Mouse (Mus musculus) B cell, adult 2 months (primary cell): ENCODE measurements around the gene Ahsg.

Source experiments
- DNase-seq, 2 experiments: peaks; one replicate each; pipeline ENCODE4 v3.0.0; 2022

Ahsg gene

DNA sequence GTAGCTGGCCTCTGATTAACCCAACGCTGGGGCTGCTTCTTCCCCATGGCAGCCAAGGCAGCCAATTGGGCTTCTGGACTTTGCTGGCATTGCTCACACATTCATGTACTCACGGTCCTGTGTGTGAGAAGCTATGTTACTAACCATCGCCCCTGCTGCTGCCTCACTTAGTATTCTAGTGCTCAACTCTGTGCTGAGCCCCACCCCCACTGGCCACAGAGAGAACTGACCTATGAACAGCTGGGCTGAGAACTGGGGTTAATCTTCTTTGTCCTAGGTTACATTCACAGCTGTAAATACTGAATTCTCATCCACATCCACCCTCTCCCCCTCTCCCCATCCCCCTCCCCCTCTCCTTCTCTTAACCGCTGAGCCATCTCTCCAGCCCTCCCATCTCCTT lies 2.2 kb upstream of the Ahsg start:
- no peak for DNase-seq

GRCm38 (mm10) chr16:22889716-22890115 lies 1.4 kb upstream of the Ahsg start:
- DNase-seq = no peak

GRCm38 (mm10) chr16:22891733-22892154 lies 667 bp downstream of the Ahsg start:
- DNase-seq = no peak

DNA sequence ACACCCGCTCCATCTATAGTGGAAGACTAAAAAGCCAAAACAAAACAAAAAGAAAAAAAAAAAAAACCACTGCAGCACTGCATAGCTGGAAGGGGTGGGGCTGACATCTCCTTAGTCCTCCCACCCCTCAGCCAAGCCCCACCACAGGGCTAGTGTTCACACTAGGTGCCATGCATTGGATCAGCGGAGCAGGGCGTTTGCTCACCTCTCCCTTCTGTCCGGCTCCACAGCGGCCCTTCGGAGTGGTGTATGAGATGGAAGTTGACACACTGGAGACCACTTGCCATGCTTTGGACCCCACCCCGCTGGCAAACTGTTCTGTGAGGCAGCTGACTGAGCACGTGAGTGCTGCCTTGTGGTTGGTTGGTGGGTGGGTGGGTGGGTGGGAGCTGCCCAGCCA lies 3.0 kb downstream of the Ahsg start:
- DNase-seq = no peak

- DNase-seq = no peak
These were observed 5.5 kb downstream of the Ahsg start for GRCm38 (mm10) chr16:22896618-22897017.

DNA sequence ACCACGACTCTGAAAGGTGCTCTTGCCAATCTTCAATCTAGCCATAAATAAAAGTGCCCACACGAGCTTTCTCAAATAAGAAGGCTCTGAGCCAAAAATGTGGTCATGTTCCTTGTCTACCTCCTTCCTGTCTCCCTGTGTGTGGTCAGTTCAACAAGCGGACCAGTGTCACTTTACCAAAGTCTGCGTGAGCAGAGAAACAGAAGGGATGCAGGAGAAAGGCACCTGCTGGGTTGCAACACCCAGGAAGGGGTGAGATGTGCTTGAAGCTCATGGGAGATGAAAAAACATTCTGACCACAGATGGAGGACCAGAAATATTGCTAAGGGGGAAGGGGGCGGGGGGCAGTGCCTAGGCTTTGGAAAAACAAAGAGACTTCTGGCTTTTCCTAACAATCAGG lies 8.3 kb downstream of the Ahsg start:
- DNase-seq = no peak

DNA sequence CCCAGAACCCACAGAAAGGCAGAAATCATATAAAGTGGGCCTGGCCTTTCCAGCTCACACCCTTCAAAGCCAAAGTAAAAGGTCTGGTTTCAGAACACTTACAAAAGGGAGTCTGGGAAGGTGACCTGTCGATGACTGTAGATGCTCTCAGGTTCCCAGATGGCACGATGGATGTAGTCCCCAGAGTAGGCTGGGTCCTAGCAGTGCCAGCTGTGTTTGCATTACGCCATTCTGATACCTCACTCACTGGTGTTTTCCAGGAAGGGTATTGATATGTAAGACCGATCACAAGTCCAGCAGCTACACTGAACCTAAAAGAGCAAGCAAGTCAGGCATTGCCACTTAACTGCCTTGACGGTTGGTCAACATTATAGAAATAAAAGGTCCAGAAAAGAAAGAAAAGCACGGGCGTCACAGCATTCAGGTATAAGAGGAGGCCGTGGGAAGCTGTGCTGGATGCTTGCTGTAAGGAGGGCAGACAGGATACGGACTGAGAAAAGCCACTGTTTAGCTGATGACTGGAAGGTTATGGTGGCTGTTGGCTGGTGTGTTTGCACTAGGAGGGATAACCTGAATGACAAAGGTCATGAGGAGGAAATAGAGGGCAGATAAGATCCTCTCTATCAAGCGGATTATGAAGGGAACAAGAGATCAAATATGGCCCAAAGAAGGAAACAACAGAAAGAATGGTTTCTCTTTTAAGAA lies 8.9 kb downstream of the Ahsg start:
- DNase-seq = no peak

GRCm38 (mm10) chr16:22901326-22901725 lies 10.2 kb downstream of the Ahsg start:
- no peak for DNase-seq

DNA sequence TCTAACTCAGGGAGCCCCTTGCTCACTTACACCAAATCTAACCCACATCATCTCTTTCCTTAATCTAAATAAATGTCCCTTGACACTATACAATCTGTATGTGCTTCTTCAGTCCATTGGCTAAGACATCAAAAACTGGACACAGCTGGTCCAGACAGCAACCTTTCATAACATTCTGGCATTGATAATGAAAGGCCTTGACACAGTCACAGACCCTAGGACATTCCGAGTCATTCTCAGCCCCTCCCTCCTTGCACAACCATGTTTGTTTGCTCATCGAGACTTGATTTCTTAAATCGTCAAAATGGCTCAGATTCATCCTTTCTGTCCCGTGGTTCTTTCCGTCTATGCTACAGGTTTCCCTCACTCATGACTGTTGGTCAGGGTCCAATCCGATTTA lies 18.2 kb downstream of the Ahsg start:
- no peak for DNase-seq

GRCm38 (mm10) chr16:22911986-22912385 lies 20.9 kb downstream of the Ahsg start:
- DNase-seq = no peak

DNA sequence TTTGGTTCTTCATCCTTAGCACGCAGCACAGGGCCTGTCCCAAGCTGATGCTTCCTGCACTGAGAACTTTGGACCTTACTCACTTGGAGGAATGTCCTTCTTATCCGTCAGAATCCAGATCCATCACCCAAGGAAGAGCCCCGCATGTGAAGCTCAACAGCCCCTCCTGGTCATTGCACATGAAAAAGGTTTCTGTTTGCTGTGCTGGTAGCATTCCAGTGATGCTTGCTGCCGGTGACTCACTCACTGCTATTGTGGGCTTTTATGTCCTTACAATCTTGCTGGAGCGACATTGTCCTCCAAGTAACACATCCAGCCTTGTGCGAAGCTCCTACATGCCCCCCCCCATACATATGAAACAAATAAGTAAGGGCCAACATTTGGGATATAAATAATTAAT lies 21.8 kb downstream of the Ahsg start:
- DNase-seq = no peak

GRCm38 (mm10) chr16:22914276-22914675 lies 23.2 kb downstream of the Ahsg start:
- DNase-seq = no peak

- DNase-seq = no peak
These were observed 27.0 kb downstream of the Ahsg start, which contains the start of gene Fetub for GRCm38 (mm10) chr16:22918034-22918433. Gene Fetub, plus strand, starts transcription at chr16:22918334.

DNA sequence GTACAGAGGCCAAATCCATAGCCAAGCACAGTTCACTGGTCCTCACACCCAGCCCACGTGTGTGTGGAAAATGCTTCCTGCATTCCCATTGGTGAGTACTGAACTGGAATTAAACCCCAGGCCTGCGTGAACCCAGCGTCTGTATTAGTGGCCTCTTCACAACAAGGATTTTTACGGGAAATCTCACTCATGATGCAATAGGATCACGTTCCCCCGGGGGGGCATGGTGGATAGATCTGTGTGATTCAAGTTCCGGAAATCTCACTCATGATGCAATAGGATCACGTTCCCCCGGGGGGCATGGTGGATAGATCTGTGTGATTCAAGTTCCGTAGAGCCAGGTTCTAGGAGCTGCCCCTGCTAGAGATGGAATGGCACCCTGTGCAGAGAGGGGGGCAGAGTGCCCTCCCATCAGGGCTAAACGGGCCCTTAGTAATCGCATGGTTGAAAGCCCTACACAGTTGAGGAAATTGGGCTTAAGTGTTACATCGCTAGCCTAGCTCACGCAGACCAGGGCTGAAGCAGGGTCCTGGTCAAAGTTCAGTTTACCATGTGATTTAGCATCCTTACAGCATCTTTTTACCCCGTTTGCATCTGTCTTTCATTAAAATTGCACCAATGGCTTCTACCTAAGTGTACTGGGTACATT lies 27.7 kb downstream of the Ahsg start:
- no peak for DNase-seq

DNA sequence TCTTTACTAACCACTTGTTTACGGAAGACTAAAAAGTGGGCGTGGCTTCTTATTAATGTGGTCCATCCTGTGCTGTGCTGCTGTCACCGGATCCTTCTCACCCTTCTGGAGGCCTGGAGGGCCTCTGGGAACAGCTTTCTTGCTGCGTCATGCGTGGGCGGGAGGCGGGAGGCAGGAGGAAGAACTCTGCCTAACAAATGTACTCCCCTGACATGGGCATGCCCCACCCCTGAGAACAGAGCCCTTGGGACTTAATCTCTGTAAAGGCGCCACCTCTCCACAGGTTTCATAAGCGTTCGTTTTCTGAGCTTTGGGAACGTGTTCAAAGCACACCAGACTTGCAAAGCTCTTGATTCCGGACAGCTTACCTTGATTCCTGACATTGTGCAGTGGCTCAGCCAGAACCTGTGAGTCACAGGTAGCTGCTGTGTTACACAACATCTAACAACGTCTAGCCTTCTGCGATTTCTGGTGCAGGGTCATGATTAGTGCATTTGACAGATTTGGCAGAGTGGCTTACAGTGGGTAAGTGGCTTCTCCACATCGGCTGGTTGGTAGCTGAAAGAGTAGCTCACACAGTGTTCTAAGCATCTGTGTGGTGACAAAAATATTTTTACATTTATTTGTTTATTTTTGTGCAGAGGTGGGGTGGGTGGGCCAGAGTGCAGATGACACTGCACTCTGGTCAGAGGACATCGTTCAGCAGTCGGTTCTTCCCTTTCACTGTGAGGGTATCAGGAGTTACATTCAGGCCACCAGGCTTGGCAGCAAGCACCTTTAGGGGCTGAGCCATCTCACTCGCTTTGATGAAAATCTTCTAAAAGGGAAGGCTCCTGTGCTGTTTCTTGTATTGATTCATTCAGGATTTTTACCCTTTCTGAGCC lies 29.1 kb downstream of the Ahsg start:
- DNase-seq = no peak

DNA sequence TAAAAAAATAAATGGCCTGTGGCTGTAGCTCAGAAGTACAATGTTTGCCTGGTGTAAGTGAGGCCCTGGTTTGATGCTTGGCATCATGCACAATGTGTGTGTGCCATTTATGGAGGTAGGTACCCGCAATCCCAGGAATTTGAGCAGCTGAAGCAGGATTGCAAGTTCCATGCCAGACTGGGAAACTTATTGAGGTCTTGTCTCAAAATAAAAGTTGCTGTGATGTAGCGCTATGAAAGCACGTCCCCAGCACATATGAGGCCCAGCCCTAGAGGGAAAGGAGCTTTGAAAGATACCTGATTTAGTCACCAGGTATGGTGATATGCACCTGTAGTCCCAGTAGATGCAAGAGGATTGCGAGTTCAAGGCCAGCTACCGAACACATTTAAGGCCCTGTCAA lies 30.7 kb downstream of the Ahsg start:
- no peak for DNase-seq

DNA sequence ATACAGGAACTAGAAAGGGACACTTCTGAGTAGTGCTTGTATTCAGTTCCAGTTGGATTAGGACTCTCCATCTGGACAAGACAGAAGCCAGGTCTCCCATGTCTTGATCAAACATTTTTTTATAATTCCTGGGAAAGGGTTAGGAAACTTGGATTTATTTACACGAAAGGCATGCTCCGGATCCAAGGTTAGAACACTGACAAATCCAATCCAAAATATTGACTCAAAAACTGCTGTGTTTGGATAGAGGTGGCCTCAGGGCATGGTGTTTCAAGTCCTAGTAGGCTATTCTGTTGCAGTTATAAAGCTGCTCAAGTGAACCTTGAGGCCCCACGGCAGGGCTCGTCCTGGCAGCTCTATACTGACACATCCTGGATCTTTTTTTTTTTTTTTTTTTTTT lies 31.4 kb downstream of the Ahsg start:
- no peak for DNase-seq

DNA sequence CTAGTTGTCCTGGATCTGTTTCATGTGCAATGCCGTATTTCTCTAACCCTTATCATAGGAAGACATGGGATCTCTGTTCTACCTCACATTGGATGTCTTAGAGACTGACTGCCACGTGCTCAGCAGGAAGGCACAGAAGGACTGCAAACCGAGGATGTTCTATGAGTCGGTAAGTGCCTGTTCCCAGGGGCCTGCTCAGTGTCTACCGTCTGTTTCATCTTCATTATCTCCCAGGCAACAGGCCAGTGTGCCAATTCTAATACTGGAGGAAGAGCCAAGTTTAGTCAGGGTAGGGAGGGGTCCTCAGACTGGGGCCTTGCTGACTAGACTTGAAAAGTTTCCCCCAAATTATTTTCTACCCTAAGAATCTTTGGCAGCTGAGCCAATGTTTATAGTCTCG lies 38.5 kb downstream of the Ahsg start:
- DNase-seq = no peak

GRCm38 (mm10) chr16:22931431-22932200 lies 40.5 kb downstream of the Ahsg start:
- no peak for DNase-seq

DNA sequence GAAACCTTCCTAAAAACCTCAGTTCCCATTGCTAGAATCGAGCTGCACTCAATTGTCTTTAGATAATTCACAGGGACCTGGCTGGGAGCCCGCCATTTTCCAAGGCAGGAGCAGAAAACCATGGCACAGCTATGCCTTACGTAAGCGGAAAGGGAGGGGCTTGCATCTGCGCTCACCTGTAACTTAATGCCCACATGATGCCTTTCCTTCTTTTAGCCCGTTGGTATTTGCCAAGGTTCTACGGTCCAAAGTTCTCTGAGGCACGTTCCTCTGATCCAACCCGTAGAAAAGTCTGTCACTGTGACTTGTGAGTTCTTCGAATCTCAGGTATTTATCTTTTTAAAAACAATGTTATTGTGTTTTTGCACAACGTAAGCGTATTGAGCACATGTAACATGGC lies 46.6 kb downstream of the Ahsg start:
- no peak for DNase-seq

DNA sequence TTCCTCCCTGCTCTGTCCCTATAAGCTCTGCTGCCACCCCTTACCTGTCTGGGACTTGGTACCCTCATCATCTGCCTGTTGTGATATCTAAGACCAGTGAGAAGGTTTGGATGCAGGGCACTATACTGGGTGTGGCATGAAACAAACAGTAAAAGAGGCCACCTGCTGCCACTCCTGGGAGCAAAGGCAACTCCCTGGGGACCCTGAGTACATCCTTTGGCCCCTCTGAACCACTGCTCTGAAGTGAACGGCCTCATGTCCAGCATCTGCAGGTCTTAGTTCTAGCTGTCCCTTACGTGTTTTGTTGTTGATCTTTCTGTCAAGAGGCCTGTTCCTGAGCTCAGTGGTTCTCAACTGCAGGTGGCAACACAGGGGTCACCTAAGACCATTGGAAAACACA lies 47.5 kb downstream of the Ahsg start:
- DNase-seq = no peak

DNA sequence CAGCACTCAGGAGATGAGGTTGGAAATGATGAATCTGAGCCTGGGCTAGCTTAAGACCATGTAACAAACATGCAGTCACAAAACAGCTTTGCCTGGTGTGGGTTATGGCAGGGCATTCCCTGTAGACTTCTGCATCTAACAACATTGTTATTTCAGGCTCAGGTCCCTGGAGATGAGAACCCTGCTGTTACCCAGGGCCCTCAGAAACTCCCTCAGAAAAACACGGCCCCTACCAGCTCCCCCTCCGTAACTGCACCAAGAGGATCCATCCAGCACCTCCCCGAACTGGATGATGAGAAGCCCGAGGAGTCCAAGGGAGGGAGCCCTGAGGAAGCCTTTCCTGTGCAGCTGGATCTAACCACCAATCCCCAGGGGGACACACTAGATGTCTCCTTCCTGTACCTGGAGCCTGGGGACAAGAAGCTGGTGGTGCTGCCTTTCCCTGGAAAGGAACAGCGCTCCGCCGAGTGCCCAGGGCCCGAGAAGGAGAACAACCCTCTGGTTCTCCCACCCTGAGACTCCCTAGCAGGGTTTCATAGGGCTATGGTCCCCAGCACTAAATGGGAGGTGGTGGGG lies 48.1 kb downstream of the Ahsg start:
- DNase-seq = no peak
